Mouse (Mus musculus): Measurements from ENCODE around the gene Pigl. TPM values are rescaled to one million over a fixed set of nuclear protein-coding genes. Genes with fewer than 3 reads are reported as not detected.
"Not testable (repeated sequence)": the region's sequence is repeated elsewhere in the genome, so short reads cannot be mapped to it uniquely, and the experiment has no call there.

Pigl gene
- total RNA-seq, 2 experiments from 2014 or later: 2.7 to 3.6 TPM

DNA sequence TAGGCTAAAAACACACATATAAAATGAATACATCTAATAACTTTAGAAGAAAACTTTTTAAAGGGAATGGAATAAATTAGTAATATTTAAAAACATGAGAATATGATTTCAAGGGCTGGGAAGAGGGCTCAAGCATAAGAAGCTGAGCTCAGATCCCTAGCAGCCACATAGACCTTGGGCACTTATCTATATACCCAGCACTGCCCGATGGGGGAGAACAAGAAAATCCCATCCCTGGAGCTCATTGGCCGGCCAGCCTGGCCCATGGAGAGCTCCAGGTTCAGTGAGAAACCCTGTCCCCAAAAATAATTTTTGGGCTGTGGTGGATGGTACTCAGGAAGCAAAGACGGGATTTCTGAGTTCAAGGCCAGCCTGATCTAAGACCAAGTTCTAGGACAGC is 7.6 kb downstream of the Pigl start:
- no peak for DNase-seq
- intact Hi-C loops (cut with DNase I): no loop called here

DNA sequence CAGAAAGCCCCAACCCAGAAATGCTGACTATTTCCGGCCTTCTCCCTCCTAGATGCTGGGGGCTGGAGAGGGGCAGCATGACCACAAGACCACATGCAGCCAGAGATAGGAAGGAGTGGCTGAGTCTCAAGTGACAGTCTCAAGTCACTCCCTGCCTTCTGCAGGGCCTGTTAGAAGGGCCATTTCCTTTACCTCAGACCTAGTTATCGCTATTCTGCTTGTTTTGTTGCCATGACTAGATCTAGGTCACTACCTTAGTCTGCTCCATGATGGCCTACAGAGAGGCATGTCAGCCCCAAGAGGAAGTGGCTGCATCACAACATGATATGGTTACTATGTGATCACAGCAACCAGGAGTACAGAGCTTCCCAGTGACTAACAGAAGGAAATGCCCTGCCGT is 8.3 kb downstream of the Pigl start:
- DNase-seq: no peak

DNA sequence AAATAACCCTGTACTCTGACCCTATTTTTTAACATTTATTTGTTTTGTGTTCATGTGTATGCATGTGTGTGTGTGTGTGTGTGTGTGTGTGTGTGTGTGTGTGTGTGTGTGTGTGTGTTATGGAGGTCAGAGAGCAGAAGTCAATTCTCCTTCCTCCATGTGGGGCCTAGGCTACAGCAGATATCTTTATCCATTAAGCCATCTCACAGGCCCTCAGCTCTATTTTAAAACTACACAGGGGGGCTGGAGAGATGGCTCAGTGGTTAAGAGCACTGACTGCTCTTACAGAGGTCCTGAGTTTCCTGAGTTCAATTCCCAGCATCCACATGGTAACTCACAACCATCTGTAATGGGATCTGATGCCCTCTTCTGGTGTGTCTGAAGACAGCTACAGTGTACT is 9.0 kb downstream of the Pigl start:
- intact Hi-C loops (cut with DNase I); DNase-seq: not testable (repeated sequence)

More for the DNA sequence above, 8.3 kb downstream of the Pigl start:
- intact Hi-C loops (cut with DNase I): no loop called here

DNA sequence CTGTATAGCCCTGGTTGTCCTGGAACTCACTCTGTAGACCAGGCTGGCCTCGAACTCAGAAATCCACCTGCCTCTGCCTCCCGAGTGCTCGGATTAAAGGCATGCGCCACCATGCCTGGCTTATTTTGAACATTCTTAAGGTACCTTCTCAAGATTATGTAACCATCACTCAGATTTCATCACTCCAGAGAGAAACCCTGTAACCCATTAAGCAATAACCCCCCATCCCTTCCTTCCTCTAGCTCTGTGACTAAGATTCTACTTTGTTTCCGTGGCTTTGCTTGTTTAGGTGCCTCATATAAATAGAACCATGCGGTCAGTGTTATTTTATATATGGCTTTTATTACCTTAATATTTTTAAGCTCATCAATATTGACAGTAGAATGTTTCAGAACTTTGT is 12.2 kb downstream of the Pigl start:
- DNase-seq: no peak
- intact Hi-C loops (cut with DNase I): no loop called here

DNA sequence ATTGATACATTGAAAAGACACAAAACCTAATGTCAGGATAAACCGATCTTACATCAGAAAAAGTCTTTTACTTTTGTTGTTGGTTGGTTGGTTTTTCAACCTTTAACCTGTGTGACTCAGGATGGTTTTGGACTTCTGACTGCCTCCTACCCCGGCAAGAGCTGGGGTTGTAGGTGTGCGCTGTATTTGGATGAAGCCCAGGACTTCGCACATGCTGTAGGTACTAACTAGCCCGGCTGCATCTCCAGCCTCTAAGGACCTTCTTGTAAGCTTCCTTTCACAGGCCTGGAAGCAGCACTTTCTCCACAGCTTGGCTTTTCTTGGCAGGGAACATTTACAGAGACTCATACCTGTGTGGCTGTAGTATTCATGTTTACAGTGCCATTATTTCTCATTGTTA is 15.3 kb downstream of the Pigl start:
- intact Hi-C loops (cut with DNase I): no loop called here
- DNase-seq: no peak

DNA sequence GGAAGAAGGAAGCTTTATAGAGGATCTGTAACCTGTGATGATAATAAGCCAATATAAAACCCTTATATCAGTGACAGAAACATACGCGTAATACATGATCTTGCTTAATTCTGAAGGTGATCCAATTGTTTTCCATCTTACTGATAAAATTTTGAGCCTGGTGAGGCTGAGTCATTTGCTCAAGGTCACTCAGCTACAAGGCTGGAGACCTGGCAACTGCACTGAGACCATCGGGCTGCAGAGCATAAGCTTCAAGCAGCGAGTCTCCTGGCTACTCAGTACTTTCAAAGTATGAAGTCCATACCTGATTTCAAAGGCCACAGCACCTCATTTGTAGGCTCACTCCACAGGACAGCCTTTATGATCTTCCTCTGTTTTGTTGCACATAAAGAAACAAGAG is 17.9 kb downstream of the Pigl start:
- intact Hi-C loops (cut with DNase I): no loop called here
- no peak for DNase-seq

DNA sequence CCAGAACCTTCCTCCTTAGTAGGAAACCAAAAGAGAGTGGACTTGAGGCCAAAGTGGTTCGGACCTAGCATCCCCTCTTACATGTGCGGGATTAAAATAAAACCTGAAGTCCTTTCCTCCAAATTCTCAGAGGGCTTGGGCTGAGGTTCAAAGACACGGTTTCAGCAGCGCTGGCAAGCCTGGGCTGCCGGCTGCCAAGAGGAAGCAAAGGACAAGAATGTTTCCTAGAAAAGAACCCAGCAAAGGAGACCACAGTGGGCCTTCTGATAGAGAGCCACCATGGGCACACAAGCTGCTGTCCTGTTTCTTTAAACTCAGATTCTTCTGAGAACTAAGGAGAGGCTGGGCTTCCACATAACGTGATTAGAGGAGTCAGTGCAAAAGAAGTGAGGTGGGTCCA is 20.7 kb downstream of the Pigl start:
- peak in 1 of 2 experiments; percentile 12 for DNase-seq

DNA sequence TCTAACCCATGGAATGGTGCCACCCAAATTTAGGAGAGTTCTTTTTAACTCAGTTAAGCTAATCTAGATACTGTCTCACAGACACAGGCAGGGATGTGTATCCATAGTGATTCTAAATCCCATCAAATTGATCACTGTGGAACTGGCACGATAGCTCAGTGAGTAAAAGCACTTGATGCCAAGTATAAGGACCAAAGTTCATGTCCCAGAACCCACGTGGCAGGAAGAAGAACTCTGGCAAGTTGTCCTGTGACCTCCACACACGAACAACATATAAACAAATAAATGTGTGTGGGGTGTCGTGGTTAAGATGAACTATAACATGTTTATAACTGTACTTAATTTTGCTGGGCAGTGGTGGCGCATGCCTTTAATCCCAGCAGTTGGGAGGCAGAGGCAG is 21.3 kb downstream of the Pigl start:
- DNase-seq: no peak

More for the DNA sequence above, 20.7 kb downstream of the Pigl start:
- intact Hi-C loops (cut with DNase I): no loop called here

DNA sequence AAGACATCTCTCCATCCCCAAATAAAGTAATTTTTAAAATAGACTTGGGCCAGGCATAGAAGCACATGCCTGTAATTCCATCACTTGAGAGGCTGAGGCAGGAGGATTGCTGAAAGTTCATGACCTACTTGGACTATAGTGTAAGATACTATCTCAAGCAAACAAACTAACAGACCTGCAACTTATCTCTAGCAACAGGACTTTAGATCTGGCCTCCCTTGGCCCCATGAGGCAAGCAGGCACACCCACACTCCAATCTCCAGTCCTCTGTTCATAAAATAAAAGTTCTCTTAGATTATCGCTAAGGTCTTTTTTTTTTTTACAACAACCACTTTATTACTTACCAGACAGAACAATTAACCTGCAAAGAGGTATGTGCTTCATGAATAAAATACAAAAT is 28.7 kb downstream of the Pigl start:
- intact Hi-C loops (cut with DNase I): no loop called here
- no peak for DNase-seq

More for the DNA sequence above, 21.3 kb downstream of the Pigl start:
- intact Hi-C loops (cut with DNase I): no loop called here

DNA sequence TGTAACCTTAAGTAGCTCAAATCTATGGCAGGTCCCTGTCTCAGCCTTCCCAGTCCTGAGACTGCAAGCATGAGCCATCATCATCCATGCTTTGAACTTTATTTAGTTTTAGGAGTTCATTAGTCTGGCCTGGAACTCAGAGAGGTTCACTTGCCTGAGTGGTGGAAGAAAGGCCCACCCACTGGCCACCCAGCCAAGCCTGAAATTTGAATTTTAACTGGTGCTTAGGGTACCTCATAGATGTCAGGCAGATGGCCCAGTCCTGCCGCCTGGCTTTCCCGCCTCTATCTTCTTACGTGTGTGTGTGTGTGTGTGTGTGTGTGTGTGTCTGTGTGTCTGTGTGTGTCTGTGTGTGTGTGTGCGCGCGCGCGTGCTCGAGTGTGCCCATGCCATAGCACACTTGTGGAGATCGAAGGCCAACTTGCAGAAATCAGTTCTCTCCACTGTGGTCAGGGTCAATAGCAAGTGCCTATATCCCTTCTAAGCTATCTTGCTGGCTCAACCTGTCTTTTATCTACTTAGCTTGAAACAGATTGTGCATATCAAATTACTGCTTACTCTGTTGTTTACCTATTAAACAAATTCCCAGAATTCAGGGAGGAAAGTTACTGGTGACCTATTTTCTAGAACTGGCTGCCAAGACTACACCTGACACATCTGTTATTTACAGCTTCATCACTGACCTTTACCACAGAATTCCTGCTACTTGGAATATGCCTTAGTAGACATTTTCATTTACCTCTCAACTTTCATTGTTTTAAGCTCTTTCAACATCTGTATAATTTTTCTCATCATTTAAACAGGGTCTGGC is 29.5 kb downstream of the Pigl start:
- intact Hi-C loops (cut with DNase I): no loop called here
- DNase-seq: no peak

DNA sequence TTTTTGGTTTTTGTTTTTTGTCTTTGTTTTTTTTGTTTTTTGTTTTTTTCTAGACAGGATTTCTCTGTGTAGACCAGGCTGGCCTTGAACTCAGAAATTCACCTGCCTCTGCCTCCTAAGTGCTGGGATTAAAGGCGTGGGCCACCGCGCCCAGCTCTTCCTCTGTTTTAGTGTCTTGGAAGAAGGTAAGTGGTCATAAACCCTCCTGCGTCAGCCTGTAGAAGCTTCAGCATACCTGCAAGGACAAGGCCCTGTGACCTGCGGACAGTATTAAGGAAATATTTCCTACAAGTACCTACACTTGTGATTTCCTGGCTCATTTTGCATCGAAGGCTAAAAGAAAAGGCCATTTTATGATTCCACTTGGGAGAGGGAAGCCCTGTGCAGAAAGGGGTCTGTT is 35.4 kb downstream of the Pigl start:
- intact Hi-C loops (cut with DNase I): no loop called here
- no peak for DNase-seq

DNA sequence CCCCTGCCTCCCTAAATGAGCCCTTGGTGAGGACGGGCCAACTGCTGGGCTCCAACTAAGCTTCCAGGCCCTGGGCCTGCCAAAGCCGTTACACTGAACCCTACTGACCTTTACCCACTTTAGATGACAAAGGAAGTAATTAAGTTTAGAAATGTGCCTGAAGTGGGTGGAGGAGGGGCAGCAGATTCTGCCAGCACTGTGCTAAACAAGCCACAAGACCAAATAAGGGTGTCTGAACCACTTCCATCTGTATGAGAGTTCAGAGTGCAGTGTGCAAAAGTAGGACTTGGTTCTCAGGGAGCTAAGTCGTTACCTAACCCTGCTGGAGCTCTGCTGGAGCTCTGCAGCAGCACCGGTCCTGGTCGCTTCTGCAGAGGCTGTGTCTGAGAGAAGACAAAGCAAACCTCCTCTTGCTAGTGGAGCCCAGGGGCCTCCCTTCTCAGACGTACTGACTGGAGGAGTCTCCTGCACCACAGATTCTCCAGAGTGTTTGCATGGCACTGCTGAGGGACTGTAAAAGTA is 36.6 kb downstream of the Pigl start:
- intact Hi-C loops (cut with DNase I): loop anchor here (5.0 kb wide), 1 partner anchor 98 kb away; no protein-coding TSS in a partner anchor
- DNase-seq: peak; percentile 67 to 75

DNA sequence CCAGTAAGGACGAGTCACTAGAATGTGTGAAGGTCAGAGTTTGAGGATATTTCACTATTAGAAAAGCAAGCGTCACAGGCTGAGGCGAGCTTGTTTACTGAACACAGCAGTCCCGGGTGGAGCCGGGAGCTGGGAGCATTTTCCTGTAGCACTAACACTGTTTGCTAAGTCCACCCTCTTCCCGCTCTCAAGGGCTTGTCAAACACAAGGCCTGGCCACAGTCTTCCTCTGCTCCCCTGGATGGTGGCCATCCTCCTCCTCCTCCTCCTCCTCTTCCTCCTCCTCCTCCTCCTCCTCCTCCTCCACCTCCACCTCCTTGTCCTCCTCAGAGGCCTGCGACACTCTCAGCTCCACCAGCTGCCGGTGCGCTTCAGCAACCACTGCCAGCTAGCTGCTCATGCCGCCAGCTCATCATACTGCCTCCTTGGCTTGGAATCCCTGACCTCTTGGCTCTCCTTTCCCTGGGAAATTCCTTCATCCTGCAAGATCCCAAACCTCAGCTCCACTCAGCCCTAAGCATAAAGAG is 37.1 kb downstream of the Pigl start:
- intact Hi-C loops (cut with DNase I): loop anchor here (5.0 kb wide), 1 partner anchor 98 kb away; no protein-coding TSS in a partner anchor
- DNase-seq: peak; percentile 46 to 63

DNA sequence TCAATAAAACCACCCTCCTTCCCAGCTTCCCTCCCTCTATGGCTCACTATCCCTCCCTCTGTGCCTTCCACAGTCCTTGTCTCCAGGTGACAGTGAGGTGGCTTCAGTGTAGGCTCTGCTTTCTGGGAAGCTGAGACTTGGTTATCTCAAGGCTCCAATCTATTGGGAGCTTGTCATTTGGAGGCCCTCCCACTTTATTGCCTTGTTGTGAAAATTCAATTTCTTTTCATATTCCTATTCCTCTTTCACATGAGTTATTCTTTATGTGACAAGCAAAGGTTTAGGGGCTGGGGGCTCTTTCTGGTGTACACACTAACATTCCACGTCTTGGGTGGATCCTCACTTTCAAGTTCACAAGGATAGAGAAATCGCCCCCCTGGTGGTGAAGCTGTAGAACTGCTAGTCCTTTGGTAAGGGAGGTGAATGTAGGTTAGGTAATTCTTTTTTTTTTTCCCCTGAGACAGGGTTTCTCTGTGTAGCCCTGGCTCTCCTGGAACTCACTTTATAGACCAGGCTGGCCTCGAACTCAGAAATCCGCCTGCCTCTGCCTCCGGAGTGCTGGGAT is 38.0 kb downstream of the Pigl start:
- DNase-seq: peak; percentile 22 to 52
- intact Hi-C loops (cut with DNase I): loop anchor here (5.0 kb wide), 1 partner anchor 99 kb away; no protein-coding TSS in a partner anchor

DNA sequence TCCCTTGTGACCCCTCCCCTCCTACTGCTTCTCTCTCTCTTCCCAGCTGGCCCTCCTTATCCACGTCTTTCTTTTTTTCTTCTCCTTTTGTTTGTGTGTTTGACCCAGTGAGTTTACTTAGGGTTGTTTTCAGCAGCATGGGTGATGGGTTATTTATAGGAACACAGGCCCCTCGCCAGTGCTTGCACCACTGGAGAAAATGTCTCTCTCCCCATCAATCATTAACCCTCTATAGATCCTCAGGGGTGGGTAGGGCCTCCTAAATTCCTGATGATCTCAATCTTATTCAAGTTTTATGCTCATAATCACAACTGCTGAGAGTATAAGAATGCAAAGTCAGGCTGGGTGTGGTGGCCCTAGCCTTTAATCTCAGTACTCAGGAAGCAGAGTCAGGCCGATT is 38.9 kb downstream of the Pigl start:
- DNase-seq: no peak
- intact Hi-C loops (cut with DNase I): loop anchor here (5.0 kb wide), 1 partner anchor 100 kb away; no protein-coding TSS in a partner anchor

DNA sequence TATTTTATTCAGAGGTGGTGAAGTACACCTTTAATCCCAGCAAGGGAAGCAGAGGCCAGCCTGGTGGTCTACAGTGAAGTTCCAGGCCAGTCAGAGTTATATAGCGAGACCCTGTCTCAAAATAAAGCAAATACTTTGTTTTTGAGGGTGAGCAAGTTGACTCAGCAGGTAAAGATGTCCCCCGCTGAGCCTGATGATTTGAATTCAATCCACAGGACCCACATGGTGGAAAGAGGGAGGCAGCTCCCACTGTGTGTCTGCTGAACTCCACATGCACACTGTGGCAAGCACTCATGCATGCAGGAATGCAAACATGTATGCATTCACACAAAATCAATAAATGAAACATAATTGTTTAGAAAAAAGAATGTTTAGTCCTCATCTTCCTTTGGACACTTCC is 40.5 kb downstream of the Pigl start:
- intact Hi-C loops (cut with DNase I): loop anchor here (5.0 kb wide), 1 partner anchor 102 kb away; no protein-coding TSS in a partner anchor
- DNase-seq: no peak

DNA sequence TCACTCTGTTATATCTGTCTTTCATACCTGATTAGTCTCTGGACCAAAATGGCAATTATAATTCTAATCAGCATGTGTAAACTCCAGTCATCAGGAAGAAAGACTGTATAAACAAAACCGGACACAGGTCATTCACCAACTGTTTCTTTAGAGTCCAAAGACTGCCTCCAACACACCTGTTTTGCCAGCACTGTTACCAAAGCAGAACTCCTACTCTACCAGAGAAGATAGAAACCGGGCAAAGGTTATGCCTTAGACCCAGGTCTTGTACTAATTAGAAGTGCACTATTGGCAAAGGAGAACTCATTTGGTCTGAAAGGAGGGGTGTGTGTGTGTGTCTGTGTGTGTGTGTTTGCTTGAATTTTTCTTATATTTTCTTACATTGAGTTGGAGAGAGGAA is 42.3 kb downstream of the Pigl start:
- intact Hi-C loops (cut with DNase I): no loop called here
- no peak for DNase-seq

DNA sequence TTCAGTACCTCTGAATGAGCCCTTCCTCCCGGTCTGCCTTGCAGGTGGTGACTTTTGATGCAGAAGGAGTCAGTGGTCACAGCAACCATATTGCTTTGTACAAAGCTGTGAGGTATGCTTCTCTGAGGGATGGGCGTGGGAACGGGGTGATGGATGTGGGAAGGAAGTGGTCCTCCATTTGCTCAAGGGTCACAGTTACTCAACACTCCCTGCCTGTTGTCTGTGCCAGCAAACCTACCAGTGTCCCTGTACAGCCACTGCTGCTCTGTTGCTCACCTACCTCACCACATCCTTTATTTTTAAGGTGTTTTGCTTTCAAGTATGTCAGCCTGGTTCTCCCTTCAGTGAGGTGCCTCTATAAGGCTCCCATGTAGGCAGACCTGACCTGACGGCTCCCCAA is 49.4 kb downstream of the Pigl start:
- intact Hi-C loops (cut with DNase I): no loop called here
- DNase-seq: no peak

DNA sequence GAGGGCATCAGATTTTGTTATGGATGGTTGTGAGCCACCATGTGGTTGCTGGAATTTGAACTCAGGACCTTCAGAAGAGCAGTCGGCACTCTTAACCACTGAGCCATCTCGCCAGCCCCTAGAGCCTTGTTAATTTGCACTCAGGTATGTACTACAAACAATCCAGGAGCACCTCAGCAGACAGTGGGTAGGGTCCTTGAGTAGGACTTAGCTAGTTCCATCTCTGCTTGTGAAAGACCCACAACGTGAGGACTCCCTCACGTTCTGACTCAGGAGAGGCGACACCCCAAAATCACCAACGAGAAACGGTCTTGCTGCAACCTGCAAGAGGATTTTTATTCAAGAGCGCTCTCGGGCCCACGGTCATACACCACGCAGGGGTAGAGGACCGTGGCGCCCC is 50.1 kb downstream of the Pigl start:
- DNase-seq: not testable (repeated sequence)

DNA sequence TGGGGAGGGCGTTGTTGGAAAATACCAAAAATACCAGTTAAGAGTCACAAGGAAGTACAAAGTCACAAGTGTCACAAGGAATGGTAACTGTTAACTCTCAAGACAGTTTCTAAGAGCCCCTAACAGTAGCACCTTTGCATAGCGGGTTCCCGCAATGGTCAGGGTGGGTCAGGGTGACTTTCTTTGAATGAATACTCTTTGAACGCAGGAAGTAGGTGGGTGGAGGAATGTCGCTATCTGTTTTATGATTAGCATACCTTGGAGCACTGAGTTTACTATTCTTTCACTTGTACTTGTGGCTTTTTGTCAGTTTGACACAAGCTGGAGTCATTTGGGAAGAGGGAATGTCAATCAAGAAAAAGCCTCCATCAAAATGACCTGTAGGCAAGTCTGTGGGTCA is 50.6 kb downstream of the Pigl start:
- intact Hi-C loops (cut with DNase I); DNase-seq: not testable (repeated sequence)

More for the DNA sequence above, 50.1 kb downstream of the Pigl start:
- intact Hi-C loops (cut with DNase I): not testable (repeated sequence)

DNA sequence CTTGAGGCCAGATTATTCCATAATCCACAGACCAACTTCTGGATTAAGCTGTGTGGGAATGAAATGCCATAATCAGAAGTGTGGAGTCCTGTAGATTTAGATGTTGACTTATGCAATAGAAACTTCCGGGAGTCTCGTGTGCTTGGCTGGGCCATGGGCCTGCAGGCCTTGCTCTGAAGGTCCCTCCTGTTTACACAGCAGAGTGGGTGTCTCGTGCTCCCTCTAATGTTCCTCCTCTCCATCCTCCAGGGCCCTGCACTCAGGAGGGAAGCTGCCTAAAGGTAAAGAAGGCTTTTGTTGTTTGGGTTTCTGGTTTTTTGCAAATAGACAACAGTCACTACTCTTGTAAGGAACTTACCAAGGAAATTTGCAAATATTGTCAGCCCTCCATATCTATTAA is 51.3 kb downstream of the Pigl start:
- intact Hi-C loops (cut with DNase I): no loop called here
- DNase-seq: no peak

DNA sequence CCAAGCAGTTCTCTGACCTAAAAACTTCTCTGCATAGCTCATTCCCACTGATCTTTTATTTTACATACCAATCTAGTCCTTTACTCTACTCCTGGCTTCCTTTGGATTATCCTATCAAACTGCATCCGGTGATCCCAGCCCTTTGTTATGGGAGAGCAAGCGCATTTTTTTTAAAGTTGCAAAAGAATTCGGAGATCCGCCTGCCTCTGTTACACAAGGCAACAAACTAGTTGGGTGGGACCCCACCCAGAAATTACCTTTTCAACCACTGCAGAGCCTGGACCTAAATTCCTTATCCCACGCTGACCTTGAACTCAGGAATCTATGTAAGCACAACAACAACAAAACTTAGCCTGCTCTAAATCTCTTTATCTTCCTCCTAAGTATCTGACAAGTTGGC is 52.7 kb downstream of the Pigl start:
- no peak for DNase-seq
- intact Hi-C loops (cut with DNase I): no loop called here

Measured in heart, postnatal 10 days (tissue).